Comparison of ENCODE assay signal across 1 mouse cellular context in genomic region chr5:3219770-3220169, GRCm38 (mm10).
TF ChIP-seq lines count a peak whose summit lies in the region.

No protein-coding gene starts in this region.

TF ChIP-seq in CH12.LX, 34 proteins besides CTCF, POLR2A, EP300 and RAD21 (continued from another document):
- TF ChIP-seq MEF2A (IDR thresholded peaks at IDR 0.05; ENCODE audit: borderline replicate concordance, low read depth, low read length) (no peak), POLR2AphosphoS2 (IDR thresholded peaks at IDR 0.05; ENCODE audit: low read depth, low read length) (no peak), IRF4 (IDR thresholded peaks at IDR 0.05; ENCODE audit: low read depth, low read length) (peak; percentile 37; the same call in 1 of the 2 replicates), MYC (IDR thresholded peaks at IDR 0.05; ENCODE audit: low read depth, low read length) (no peak), ZNF384 (IDR thresholded peaks at IDR 0.05; ENCODE audit: low read depth, low read length) (no peak), MXI1 (IDR thresholded peaks at IDR 0.05; ENCODE audit: low read depth, low read length) (no peak)
